Mouse (Mus musculus): ENCODE measurements around the gene Lta. TPM values are rescaled to one million over a fixed set of nuclear protein-coding genes. Genes with fewer than 3 reads are reported as not detected.

Lta gene
- total and polyA plus RNA-seq, 2 experiments = not detected

- Histone ChIP-seq H3K27me3 (ENCODE audit: control insufficient read depth, insufficient read depth, low read length) (peaks cover 8% of the 10 kb centered on the region; the same call in 1 of the 2 replicates), H3K9ac (ENCODE audit: low read depth, low read length) (peak overlapping the region; percentile 19; the same call in 1 of the 2 replicates), H3K27ac (replicated peaks; ENCODE audit: insufficient read depth, low read depth, low read length) (no peak overlapping the region), H3K4me3 (ENCODE audit: insufficient read depth, low read depth, low read length) (peak overlapping the region; percentile 69), H3K79me2 (ENCODE audit: control insufficient read depth, insufficient read depth, low read length) (no peaks in the 10 kb centered on the region), H3K36me3 (ENCODE audit: control insufficient read depth, insufficient read depth, low read length) (no peaks in the 10 kb centered on the region), H3K4me1 (ENCODE audit: control insufficient read depth, insufficient read depth, low read length) (peaks cover 3% of the 10 kb centered on the region; the same call in 1 of the 2 replicates)
- no peak for TF ChIP-seq CTCF (IDR thresholded peaks at IDR 0.05; ENCODE audit: low read depth, low read length)
- no peak for TF ChIP-seq POLR2A (IDR thresholded peaks at IDR 0.05; ENCODE audit: extremely low read depth, insufficient read depth, low read length)
- 46% methylated on average over 19 of the region's 19 CpGs for WGBS
- no peak for DNase-seq (ENCODE audit: extremely low read depth, low read depth, low spot score)
Measured at GRCm38 (mm10) chr17:35194844-35195630, 10.1 kb downstream of the Lta start.

GRCm38 (mm10) chr17:35193881-35194843 is 11.0 kb downstream of the Lta start, which contains the start of gene Ltb:
TSS of gene Ltb (plus strand) at chr17:35194439.
- no peaks in the 10 kb centered on the region for H3K79me2 ChIP-seq (ENCODE audit: control insufficient read depth, insufficient read depth, low read length)
- 62% methylated on average over 28 of the region's 28 CpGs for WGBS
- H3K4me1 ChIP-seq (ENCODE audit: control insufficient read depth, insufficient read depth, low read length) = peaks cover 3% of the 10 kb centered on the region; the same call in 1 of the 2 replicates
- no peaks in the 10 kb centered on the region for H3K36me3 ChIP-seq (ENCODE audit: control insufficient read depth, insufficient read depth, low read length)
- DNase-seq (ENCODE audit: extremely low read depth, low read depth, low spot score) = no peak
- peak within 1 kb of the TSS; percentile 28; the same call in 1 of the 2 replicates for H3K27ac ChIP-seq (replicated peaks; ENCODE audit: insufficient read depth, low read depth, low read length)
- TF ChIP-seq CTCF (IDR thresholded peaks at IDR 0.05; ENCODE audit: low read depth, low read length) = no peak
- no peak for TF ChIP-seq POLR2A (IDR thresholded peaks at IDR 0.05; ENCODE audit: extremely low read depth, insufficient read depth, low read length)
- peak within 1 kb of the TSS; percentile 25; the same call in 1 of the 2 replicates for H3K4me3 ChIP-seq (ENCODE audit: insufficient read depth, low read depth, low read length)
- H3K27me3 ChIP-seq (ENCODE audit: control insufficient read depth, insufficient read depth, low read length) = peaks cover 8% of the 10 kb centered on the region; the same call in 1 of the 2 replicates
- H3K9ac ChIP-seq (ENCODE audit: low read depth, low read length) = no peak within 1 kb of the TSS

- no peak for TF ChIP-seq POLR2A (IDR thresholded peaks at IDR 0.05; ENCODE audit: extremely low read depth, insufficient read depth, low read length)
- no peak for TF ChIP-seq CTCF (IDR thresholded peaks at IDR 0.05; ENCODE audit: low read depth, low read length)
- Histone ChIP-seq H3K9ac (ENCODE audit: low read depth, low read length) (no peak overlapping the region), H3K4me1 (ENCODE audit: control insufficient read depth, insufficient read depth, low read length) (peaks cover 3% of the 10 kb centered on the region; the same call in 1 of the 2 replicates), H3K4me3 (ENCODE audit: insufficient read depth, low read depth, low read length) (no peak overlapping the region), H3K36me3 (ENCODE audit: control insufficient read depth, insufficient read depth, low read length) (no peaks in the 10 kb centered on the region), H3K27me3 (ENCODE audit: control insufficient read depth, insufficient read depth, low read length) (peaks cover 8% of the 10 kb centered on the region; the same call in 1 of the 2 replicates), H3K27ac (replicated peaks; ENCODE audit: insufficient read depth, low read depth, low read length) (no peak overlapping the region), H3K79me2 (ENCODE audit: control insufficient read depth, insufficient read depth, low read length) (no peaks in the 10 kb centered on the region)
- DNase-seq (ENCODE audit: extremely low read depth, low read depth, low spot score) = no peak
- WGBS = 87% methylated on average over 5 of the region's 5 CpGs
Measured at GRCm38 (mm10) chr17:35192924-35193323, 12.2 kb downstream of the Lta start.

GRCm38 (mm10) chr17:35191723-35192122 is 13.4 kb downstream of the Lta start:
- TF ChIP-seq POLR2A (IDR thresholded peaks at IDR 0.05; ENCODE audit: extremely low read depth, insufficient read depth, low read length) (no peak), CTCF (IDR thresholded peaks at IDR 0.05; ENCODE audit: low read depth, low read length) (no peak)
- Histone ChIP-seq H3K9ac (ENCODE audit: low read depth, low read length) (no peak overlapping the region), H3K27ac (replicated peaks; ENCODE audit: insufficient read depth, low read depth, low read length) (no peak overlapping the region), H3K79me2 (ENCODE audit: control insufficient read depth, insufficient read depth, low read length) (no peaks in the 10 kb centered on the region), H3K36me3 (ENCODE audit: control insufficient read depth, insufficient read depth, low read length) (no peaks in the 10 kb centered on the region), H3K4me1 (ENCODE audit: control insufficient read depth, insufficient read depth, low read length) (peaks cover 3% of the 10 kb centered on the region; the same call in 1 of the 2 replicates), H3K4me3 (ENCODE audit: insufficient read depth, low read depth, low read length) (no peak overlapping the region), H3K27me3 (ENCODE audit: control insufficient read depth, insufficient read depth, low read length) (peaks cover 8% of the 10 kb centered on the region; the same call in 1 of the 2 replicates)
- WGBS = 75% methylated on average over 2 of the region's 2 CpGs
- no peak for DNase-seq (ENCODE audit: extremely low read depth, low read depth, low spot score)

- 0 out of 2 replicates have a peak overlapping the region, but pooled peaks have one; percentile 2 for H3K27ac ChIP-seq (replicated peaks; ENCODE audit: insufficient read depth, low read depth, low read length)
- no peak for DNase-seq (ENCODE audit: extremely low read depth, low read depth, low spot score)
- no peak for TF ChIP-seq POLR2A (IDR thresholded peaks at IDR 0.05; ENCODE audit: extremely low read depth, insufficient read depth, low read length)
- no peak for TF ChIP-seq CTCF (IDR thresholded peaks at IDR 0.05; ENCODE audit: low read depth, low read length)
- WGBS = 69% methylated on average over 4 of the region's 4 CpGs
- H3K9ac ChIP-seq (ENCODE audit: low read depth, low read length) = no peak overlapping the region
- H3K4me3 ChIP-seq (ENCODE audit: insufficient read depth, low read depth, low read length) = no peak overlapping the region
- H3K36me3 ChIP-seq (ENCODE audit: control insufficient read depth, insufficient read depth, low read length) = no peaks in the 10 kb centered on the region
- H3K4me1 ChIP-seq (ENCODE audit: control insufficient read depth, insufficient read depth, low read length) = no peaks in the 10 kb centered on the region
- no peaks in the 10 kb centered on the region for H3K79me2 ChIP-seq (ENCODE audit: control insufficient read depth, insufficient read depth, low read length)
- 0 out of 2 replicates have a peak, but pooled peaks cover 3% of the 10 kb centered on the region for H3K27me3 ChIP-seq (ENCODE audit: control insufficient read depth, insufficient read depth, low read length)
Measured at GRCm38 (mm10) chr17:35190096-35190495, 15.1 kb downstream of the Lta start.

Data from liver, adult 2 months (tissue).